Mouse (Mus musculus) neural tube, embryonic 11.5 days (tissue): ENCODE data around the gene Cacna1a. TPM values are rescaled to one million over a fixed set of nuclear protein-coding genes. Genes with fewer than 3 reads are reported as not detected.
"Not testable (repeated sequence)": the region's sequence is repeated elsewhere in the genome, so short reads cannot be mapped to it uniquely, and the experiment has no call there.

Experiments
- ATAC-seq: fragments of 200-750 bp; cut with Nextera tagmentation; 2 replicates; pipeline ENCODE4 v1.8.0; 2017; ENCODE audit warnings: moderate number of reproducible peaks, mild to moderate bottlenecking, moderate TSS enrichment, moderate library complexity; ENCODE audit not compliant: insufficient read depth, low FRiP score, low TSS enrichment
- DNase-seq: peaks from one replicate; pipeline ENCODE4 v3.0.0-alpha.2; 2015; ENCODE audit warnings: low spot score
- H3K27ac ChIP-seq: fragments of 300-500 bp; sonication (generic); 2 replicates; pipeline ENCODE4 v1.5.1; 2014; ENCODE audit warnings: low read depth, mild to moderate bottlenecking, low read length
- H3K27me3 ChIP-seq: fragments of 300-500 bp; sonication (generic); 2 replicates; pipeline ENCODE4 v1.6.1; 2014; ENCODE audit warnings: mild to moderate bottlenecking, low read length, mixed read lengths; ENCODE audit not compliant: control insufficient read depth, insufficient read depth
- H3K36me3 ChIP-seq: fragments of 300-500 bp; sonication (generic); 2 replicates; pipeline ENCODE4 v1.6.1; 2014; ENCODE audit warnings: mild to moderate bottlenecking, low read length, moderate library complexity, mixed read lengths; ENCODE audit not compliant: control insufficient read depth, insufficient read depth
- H3K4me1 ChIP-seq: fragments of 300-500 bp; sonication (generic); 2 replicates; pipeline ENCODE4 v1.6.1; 2014; ENCODE audit warnings: low read length, mixed read lengths; ENCODE audit not compliant: control insufficient read depth, insufficient read depth
- H3K4me2 ChIP-seq: fragments of 300-500 bp; sonication (generic); 2 replicates; pipeline ENCODE4 v1.6.1; 2014; ENCODE audit warnings: low read depth, mild to moderate bottlenecking, moderate library complexity
- H3K4me3 ChIP-seq: fragments of 300-500 bp; sonication (generic); 2 replicates; pipeline ENCODE4 v1.5.1; 2014; ENCODE audit warnings: low read depth, low read length
- H3K9ac ChIP-seq: fragments of 300-500 bp; sonication (generic); 2 replicates; pipeline ENCODE4 v1.6.1; 2014; ENCODE audit warnings: mild to moderate bottlenecking, low read length
- H3K9me3 ChIP-seq: fragments of 300-500 bp; sonication (generic); 2 replicates; pipeline ENCODE4 v1.6.1; 2016; ENCODE audit warnings: low read length; ENCODE audit not compliant: control insufficient read depth
- WGBS: fragments of 180-500 bp; shearing (Covaris S2); extraction: QIAGEN DNeasy Blood & Tissue Kit; methylation state at CpG from one replicate; pipeline ENCODE4 v1.1.7; 2014; 5-methylcytosine and 5-hydroxymethylcytosine counted together
- polyA plus RNA-seq: library from polyadenylated mRNA; unstranded; fragments of >200 nt; fragmentation: Nextera tagmentation; extraction: Ambion mirVana; gene quantifications from 2 replicates; pipeline ENCODE4 v1.2.1, GENCODE M21; 2014

Gene Cacna1a
- polyA plus RNA-seq, 1 experiment from 2014 or later, result 6.9 TPM

GRCm38 (mm10) chr8:84501671-84502308, 113.5 kb downstream of the Cacna1a start:
- H3K4me1 ChIP-seq, result no peaks in the 10 kb centered on the region
- no peak overlapping the region for H3K4me3 ChIP-seq
- ATAC-seq, result no peak
- H3K36me3 ChIP-seq, result no peaks in the 10 kb centered on the region
- no peak overlapping the region for H3K27ac ChIP-seq
- no peak overlapping the region for H3K4me2 ChIP-seq
- H3K9me3 ChIP-seq, result no peaks in the 10 kb centered on the region
- H3K27me3 ChIP-seq, result no peaks in the 10 kb centered on the region
- DNase-seq, result peak; percentile 41
- H3K9ac ChIP-seq, result no peak overlapping the region
- 84% methylated on average over 10 of the region's 10 CpGs for WGBS

- H3K4me3 ChIP-seq, result no peak overlapping the region
- ATAC-seq (no peak), DNase-seq (no peak)
- 88% methylated on average over 4 of the region's 4 CpGs for WGBS
- H3K9me3 ChIP-seq, result no peaks in the 10 kb centered on the region
- no peaks in the 10 kb centered on the region for H3K4me1 ChIP-seq
- no peaks in the 10 kb centered on the region for H3K27me3 ChIP-seq
- no peak overlapping the region for H3K9ac ChIP-seq
- H3K4me2 ChIP-seq, result no peak overlapping the region
- H3K36me3 ChIP-seq, result no peaks in the 10 kb centered on the region
- H3K27ac ChIP-seq, result no peak overlapping the region
These were observed 114.4 kb downstream of the Cacna1a start for GRCm38 (mm10) chr8:84502638-84503037.

GRCm38 (mm10) chr8:84507220-84507619, 119.0 kb downstream of the Cacna1a start:
- Histone ChIP-seq H3K27me3 (no peaks in the 10 kb centered on the region), H3K9me3 (no peaks in the 10 kb centered on the region), H3K9ac (no peak overlapping the region), H3K27ac (no peak overlapping the region), H3K4me3 (no peak overlapping the region), H3K4me2 (no peak overlapping the region), H3K36me3 (no peaks in the 10 kb centered on the region), H3K4me1 (no peaks in the 10 kb centered on the region)
- DNase-seq (no peak), ATAC-seq (no peak)
- WGBS, result 91% methylated on average over 5 of the region's 5 CpGs

DNA sequence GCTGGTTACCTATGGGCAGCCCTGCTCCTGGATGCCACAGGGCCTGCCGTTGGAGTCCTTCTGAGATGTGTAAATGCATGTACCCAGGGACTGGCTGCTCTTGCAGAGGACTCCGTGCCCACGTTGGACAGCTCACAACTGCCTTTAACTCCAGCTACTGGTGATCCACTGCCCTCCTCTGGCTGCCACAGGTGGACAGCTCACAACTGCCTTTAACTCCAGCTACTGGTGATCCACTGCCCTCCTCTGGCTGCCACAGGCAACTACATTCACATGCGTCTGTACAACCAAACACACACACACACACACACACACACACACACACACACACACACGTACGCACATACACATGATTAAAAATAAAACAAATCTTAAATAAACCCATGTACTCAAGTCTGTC, 121.5 kb downstream of the Cacna1a start:
- H3K4me2 ChIP-seq, DNase-seq, H3K27me3 ChIP-seq, ATAC-seq, H3K27ac ChIP-seq, H3K9me3 ChIP-seq, H3K36me3 ChIP-seq, H3K4me1 ChIP-seq, H3K9ac ChIP-seq, H3K4me3 ChIP-seq: not testable (repeated sequence)
- 81% methylated on average over 6 of the region's 6 CpGs for WGBS

DNA sequence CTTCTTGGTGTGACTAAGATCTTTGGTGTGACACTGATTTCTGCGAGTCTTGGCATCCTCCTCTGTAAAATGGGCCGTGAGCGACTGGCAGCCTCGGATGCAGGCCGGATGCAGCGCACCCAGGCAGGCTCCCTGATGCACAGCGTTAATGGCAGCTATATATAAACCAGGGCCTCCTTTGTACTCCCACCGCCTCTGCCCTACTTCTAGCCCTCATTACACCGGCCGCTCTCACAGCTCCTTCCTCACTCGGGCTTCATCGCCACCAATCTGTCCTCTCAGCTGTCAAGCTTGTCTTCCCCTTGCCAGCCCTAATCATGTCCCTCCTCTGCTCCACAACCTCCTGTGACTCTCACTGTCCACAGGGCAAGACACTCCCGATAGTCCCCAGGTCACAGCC, 123.4 kb downstream of the Cacna1a start:
- ATAC-seq, result no peak
- Histone ChIP-seq H3K4me3 (no peak overlapping the region), H3K9ac (no peak overlapping the region), H3K27ac (no peak overlapping the region), H3K27me3 (no peaks in the 10 kb centered on the region), H3K4me1 (no peaks in the 10 kb centered on the region), H3K9me3 (no peaks in the 10 kb centered on the region), H3K36me3 (no peaks in the 10 kb centered on the region), H3K4me2 (no peak overlapping the region)
- WGBS, result 84% methylated on average over 13 of the region's 13 CpGs
- no peak for DNase-seq

- Histone ChIP-seq H3K27ac (no peak overlapping the region), H3K4me1 (no peaks in the 10 kb centered on the region), H3K36me3 (no peaks in the 10 kb centered on the region), H3K9ac (no peak overlapping the region), H3K9me3 (no peaks in the 10 kb centered on the region), H3K27me3 (no peaks in the 10 kb centered on the region), H3K4me3 (no peak overlapping the region), H3K4me2 (no peak overlapping the region)
- ATAC-seq, result no peak
- DNase-seq, result no peak
- 27% methylated on average over 2 of the region's 2 CpGs for WGBS
These were observed 125.5 kb downstream of the Cacna1a start for GRCm38 (mm10) chr8:84513765-84514164.

- Histone ChIP-seq H3K4me2 (no peak overlapping the region), H3K9ac (no peak overlapping the region), H3K4me1 (no peaks in the 10 kb centered on the region), H3K36me3 (no peaks in the 10 kb centered on the region), H3K9me3 (no peaks in the 10 kb centered on the region), H3K4me3 (no peak overlapping the region), H3K27ac (no peak overlapping the region), H3K27me3 (no peaks in the 10 kb centered on the region)
- 68% methylated on average over 2 of the region's 2 CpGs for WGBS
- DNase-seq, result no peak
- ATAC-seq, result no peak
These were observed 129.9 kb downstream of the Cacna1a start for GRCm38 (mm10) chr8:84518180-84518579.

DNA sequence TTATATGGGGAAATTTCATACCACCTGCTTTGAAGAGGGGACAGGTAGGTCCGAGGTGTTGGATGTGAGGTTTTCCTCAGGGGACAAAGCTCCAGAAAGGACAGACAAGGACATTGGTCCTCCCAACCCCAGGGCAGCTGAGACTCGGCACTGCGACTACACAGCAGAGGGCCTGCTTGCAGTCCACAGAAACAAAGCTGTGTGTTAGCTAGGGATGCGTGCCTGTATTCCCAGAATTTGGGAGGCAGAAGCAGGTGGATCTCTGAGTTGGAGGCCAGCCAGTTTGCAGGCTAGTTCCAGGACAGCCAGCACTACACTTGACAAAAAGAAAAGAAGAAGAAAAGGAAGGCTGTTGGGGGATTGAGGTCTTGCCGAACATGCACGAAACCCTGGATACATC, 130.5 kb downstream of the Cacna1a start:
- Histone ChIP-seq H3K9ac (no peak overlapping the region), H3K27me3 (no peaks in the 10 kb centered on the region), H3K4me3 (no peak overlapping the region), H3K4me2 (no peak overlapping the region), H3K36me3 (no peaks in the 10 kb centered on the region), H3K4me1 (no peaks in the 10 kb centered on the region), H3K9me3 (no peaks in the 10 kb centered on the region), H3K27ac (no peak overlapping the region)
- ATAC-seq (no peak), DNase-seq (no peak)
- 94% methylated on average over 6 of the region's 6 CpGs for WGBS

- Histone ChIP-seq H3K4me3 (no peak overlapping the region), H3K4me1 (no peaks in the 10 kb centered on the region), H3K9ac (no peak overlapping the region), H3K9me3 (no peaks in the 10 kb centered on the region), H3K27ac (no peak overlapping the region), H3K27me3 (no peaks in the 10 kb centered on the region), H3K4me2 (no peak overlapping the region), H3K36me3 (no peaks in the 10 kb centered on the region)
- 86% methylated on average over 17 of the region's 17 CpGs for WGBS
- DNase-seq (no peak), ATAC-seq (no peak)
These were observed 131.8 kb downstream of the Cacna1a start for GRCm38 (mm10) chr8:84519767-84520626.
